Mouse (Mus musculus): Measurements from ENCODE around the gene Eipr1. TPM values are rescaled to one million over a fixed set of nuclear protein-coding genes. Genes with fewer than 3 reads are reported as not detected.

The Eipr1 gene
- polyA plus RNA-seq, 1 experiment from 2014 or later, result 77.3 TPM

- peak overlapping the region; percentile 49; the same call in 1 of the 2 replicates for H3K27ac ChIP-seq (ENCODE audit: low read depth, low read length)
Observed at GRCm38 (mm10) chr12:28750876-28751275, 727 bp upstream of the Eipr1 start.

GRCm38 (mm10) chr12:28756019-28756418 lies 4.4 kb downstream of the Eipr1 start:
- Histone ChIP-seq H3K9ac (replicated peaks; ENCODE audit: low read depth, low read length) (no peak overlapping the region), H3K27ac (ENCODE audit: low read depth, low read length) (no peak overlapping the region), H3K36me3 (ENCODE audit: control insufficient read depth, insufficient read depth, low read length) (0 out of 2 replicates have a peak, but pooled peaks cover 2% of the 10 kb centered on the region), H3K9me3 (ENCODE audit: control insufficient read depth, low read length) (no peaks in the 10 kb centered on the region), H3K4me2 (ENCODE audit: low read depth, low read length) (no peak overlapping the region), H3K4me1 (ENCODE audit: control insufficient read depth, insufficient read depth, low read length) (peaks cover 14% of the 10 kb centered on the region), H3K4me3 (ENCODE audit: low read depth, low read length) (no peak overlapping the region), H3K27me3 (ENCODE audit: control insufficient read depth, insufficient read depth, low read length) (no peaks in the 10 kb centered on the region)
- WGBS, result 83% methylated on average over 4 of the region's 4 CpGs
- no peak for ATAC-seq (ENCODE audit: low read depth)

More at GRCm38 (mm10) chr12:28750876-28751275, 727 bp upstream of the Eipr1 start:
- peak overlapping the region; percentile 81 for H3K4me3 ChIP-seq (ENCODE audit: low read depth, low read length)
- peaks cover 22% of the 10 kb centered on the region for H3K4me1 ChIP-seq (ENCODE audit: control insufficient read depth, insufficient read depth, low read length)
- no peaks in the 10 kb centered on the region for H3K9me3 ChIP-seq (ENCODE audit: control insufficient read depth, low read length)
- H3K4me2 ChIP-seq (ENCODE audit: low read depth, low read length), result peak overlapping the region; percentile 64; the same call in 1 of the 2 replicates
- H3K27me3 ChIP-seq (ENCODE audit: control insufficient read depth, insufficient read depth, low read length), result no peaks in the 10 kb centered on the region
- 96% methylated on average over 5 of the region's 5 CpGs for WGBS
- H3K36me3 ChIP-seq (ENCODE audit: control insufficient read depth, insufficient read depth, low read length), result peaks cover 11% of the 10 kb centered on the region; the same call in 1 of the 2 replicates
- ATAC-seq (ENCODE audit: low read depth), result no peak
- no peak overlapping the region for H3K9ac ChIP-seq (replicated peaks; ENCODE audit: low read depth, low read length)

GRCm38 (mm10) chr12:28769953-28770352 lies 18.4 kb downstream of the Eipr1 start:
- WGBS, result 95% methylated on average over 7 of the region's 7 CpGs

DNA sequence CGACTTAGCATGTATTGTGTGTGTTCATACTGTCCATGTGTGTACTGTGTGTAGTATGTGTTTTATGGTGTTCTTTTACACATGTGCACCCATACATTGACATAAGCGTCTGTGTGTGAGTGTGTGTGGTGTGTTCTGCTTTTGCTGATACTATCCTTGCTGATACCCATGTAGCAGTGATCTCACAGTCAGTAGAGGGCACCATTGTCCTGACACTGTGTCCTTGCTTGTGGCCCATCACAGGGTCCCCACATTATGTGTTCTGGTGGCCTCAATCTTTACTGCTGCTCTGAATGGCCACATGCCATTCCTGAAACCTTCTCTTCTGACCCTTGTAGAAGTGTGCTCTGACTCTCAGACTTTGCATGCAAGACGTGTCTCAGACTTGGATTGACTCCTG lies 22.2 kb downstream of the Eipr1 start:
- WGBS, result 79% methylated on average over 3 of the region's 3 CpGs
- Histone ChIP-seq H3K27ac (ENCODE audit: low read depth, low read length) (no peak overlapping the region), H3K4me1 (ENCODE audit: control insufficient read depth, insufficient read depth, low read length) (peaks cover 7% of the 10 kb centered on the region; the same call in 1 of the 2 replicates)

More at GRCm38 (mm10) chr12:28769953-28770352, 18.4 kb downstream of the Eipr1 start:
- Histone ChIP-seq H3K9ac (replicated peaks; ENCODE audit: low read depth, low read length) (no peak overlapping the region), H3K27ac (ENCODE audit: low read depth, low read length) (no peak overlapping the region), H3K4me1 (ENCODE audit: control insufficient read depth, insufficient read depth, low read length) (no peaks in the 10 kb centered on the region), H3K4me3 (ENCODE audit: low read depth, low read length) (no peak overlapping the region), H3K27me3 (ENCODE audit: control insufficient read depth, insufficient read depth, low read length) (no peaks in the 10 kb centered on the region), H3K4me2 (ENCODE audit: low read depth, low read length) (no peak overlapping the region), H3K36me3 (ENCODE audit: control insufficient read depth, insufficient read depth, low read length) (no peaks in the 10 kb centered on the region), H3K9me3 (ENCODE audit: control insufficient read depth, low read length) (no peaks in the 10 kb centered on the region)
- no peak for ATAC-seq (ENCODE audit: low read depth)

GRCm38 (mm10) chr12:28775120-28775519 lies 23.5 kb downstream of the Eipr1 start:
- WGBS, result 22% methylated on average over 8 of the region's 8 CpGs
- ATAC-seq (ENCODE audit: low read depth), result no peak
- 0 out of 2 replicates have a peak overlapping the region, but pooled peaks have one; percentile 11 for H3K9ac ChIP-seq (replicated peaks; ENCODE audit: low read depth, low read length)
- H3K36me3 ChIP-seq (ENCODE audit: control insufficient read depth, insufficient read depth, low read length), result no peaks in the 10 kb centered on the region
- H3K9me3 ChIP-seq (ENCODE audit: control insufficient read depth, low read length), result no peaks in the 10 kb centered on the region
- no peak overlapping the region for H3K4me3 ChIP-seq (ENCODE audit: low read depth, low read length)
- no peaks in the 10 kb centered on the region for H3K27me3 ChIP-seq (ENCODE audit: control insufficient read depth, insufficient read depth, low read length)
- H3K4me1 ChIP-seq (ENCODE audit: control insufficient read depth, insufficient read depth, low read length), result peaks cover 11% of the 10 kb centered on the region
- H3K27ac ChIP-seq (ENCODE audit: low read depth, low read length), result no peak overlapping the region
- no peak overlapping the region for H3K4me2 ChIP-seq (ENCODE audit: low read depth, low read length)

More for the DNA sequence above, 22.2 kb downstream of the Eipr1 start:
- no peak overlapping the region for H3K4me3 ChIP-seq (ENCODE audit: low read depth, low read length)
- H3K36me3 ChIP-seq (ENCODE audit: control insufficient read depth, insufficient read depth, low read length), result no peaks in the 10 kb centered on the region
- no peaks in the 10 kb centered on the region for H3K27me3 ChIP-seq (ENCODE audit: control insufficient read depth, insufficient read depth, low read length)
- H3K4me2 ChIP-seq (ENCODE audit: low read depth, low read length), result no peak overlapping the region
- ATAC-seq (ENCODE audit: low read depth), result no peak
- no peaks in the 10 kb centered on the region for H3K9me3 ChIP-seq (ENCODE audit: control insufficient read depth, low read length)
- H3K9ac ChIP-seq (replicated peaks; ENCODE audit: low read depth, low read length), result no peak overlapping the region

GRCm38 (mm10) chr12:28775627-28776026 lies 24.0 kb downstream of the Eipr1 start:
- no peak overlapping the region for H3K4me2 ChIP-seq (ENCODE audit: low read depth, low read length)
- ATAC-seq (ENCODE audit: low read depth), result no peak
- H3K27me3 ChIP-seq (ENCODE audit: control insufficient read depth, insufficient read depth, low read length), result no peaks in the 10 kb centered on the region
- H3K9me3 ChIP-seq (ENCODE audit: control insufficient read depth, low read length), result no peaks in the 10 kb centered on the region
- H3K4me3 ChIP-seq (ENCODE audit: low read depth, low read length), result no peak overlapping the region
- H3K4me1 ChIP-seq (ENCODE audit: control insufficient read depth, insufficient read depth, low read length), result peaks cover 14% of the 10 kb centered on the region
- H3K36me3 ChIP-seq (ENCODE audit: control insufficient read depth, insufficient read depth, low read length), result no peaks in the 10 kb centered on the region
- H3K9ac ChIP-seq (replicated peaks; ENCODE audit: low read depth, low read length), result 0 out of 2 replicates have a peak overlapping the region, but pooled peaks have one; percentile 11
- WGBS, result 89% methylated on average over 6 of the region's 6 CpGs
- H3K27ac ChIP-seq (ENCODE audit: low read depth, low read length), result no peak overlapping the region

DNA sequence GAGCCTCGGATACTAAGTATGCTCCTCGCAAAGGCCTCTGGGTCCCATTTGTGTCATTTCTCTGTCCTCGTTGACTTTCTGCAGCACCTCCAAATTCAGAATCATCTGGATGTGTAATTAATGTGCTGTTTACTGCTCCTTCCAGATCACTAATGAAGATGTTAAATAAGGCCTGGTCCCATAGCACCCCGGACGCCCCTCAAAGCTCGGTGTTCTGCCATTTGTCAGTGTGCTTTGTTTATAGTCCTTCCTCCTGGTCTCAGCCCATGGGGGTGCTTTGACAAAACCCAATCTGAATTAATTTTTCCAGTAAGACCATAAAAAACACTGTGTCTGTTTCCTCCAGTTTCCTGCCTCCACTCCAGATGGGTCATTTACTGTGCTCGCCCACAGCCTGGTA lies 28.6 kb downstream of the Eipr1 start:
- H3K4me1 ChIP-seq (ENCODE audit: control insufficient read depth, insufficient read depth, low read length), result peaks cover 37% of the 10 kb centered on the region
- no peak overlapping the region for H3K4me3 ChIP-seq (ENCODE audit: low read depth, low read length)
- WGBS, result 29% methylated on average over 7 of the region's 7 CpGs
- no peaks in the 10 kb centered on the region for H3K27me3 ChIP-seq (ENCODE audit: control insufficient read depth, insufficient read depth, low read length)
- ATAC-seq (ENCODE audit: low read depth), result peak; percentile 75
- H3K4me2 ChIP-seq (ENCODE audit: low read depth, low read length), result no peak overlapping the region
- H3K36me3 ChIP-seq (ENCODE audit: control insufficient read depth, insufficient read depth, low read length), result no peaks in the 10 kb centered on the region
- H3K9me3 ChIP-seq (ENCODE audit: control insufficient read depth, low read length), result no peaks in the 10 kb centered on the region
- no peak overlapping the region for H3K9ac ChIP-seq (replicated peaks; ENCODE audit: low read depth, low read length)
- H3K27ac ChIP-seq (ENCODE audit: low read depth, low read length), result 0 out of 2 replicates have a peak overlapping the region, but pooled peaks have one; percentile 52

DNA sequence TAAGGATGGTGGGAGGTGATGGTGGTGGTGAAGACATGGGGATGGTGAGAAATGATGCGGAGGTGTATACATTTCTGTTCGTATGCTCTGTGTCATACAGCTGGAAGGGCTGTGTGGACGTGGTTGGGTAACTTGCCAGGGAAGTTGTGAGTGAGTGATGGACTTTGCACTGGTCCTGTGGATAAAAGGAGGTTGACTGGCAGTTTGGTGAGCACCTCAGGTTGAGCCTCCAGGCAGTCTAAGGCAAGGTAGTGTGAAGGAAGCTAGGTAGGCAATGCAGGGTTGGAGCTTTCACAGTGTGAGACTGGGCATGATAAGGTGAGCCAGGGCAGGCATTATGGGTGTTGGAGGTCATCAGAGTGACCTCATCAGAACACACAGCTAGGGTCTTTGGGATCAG lies 31.0 kb downstream of the Eipr1 start:
- H3K9me3 ChIP-seq (ENCODE audit: control insufficient read depth, low read length), result no peaks in the 10 kb centered on the region
- no peaks in the 10 kb centered on the region for H3K36me3 ChIP-seq (ENCODE audit: control insufficient read depth, insufficient read depth, low read length)
- no peak overlapping the region for H3K4me2 ChIP-seq (ENCODE audit: low read depth, low read length)
- H3K4me1 ChIP-seq (ENCODE audit: control insufficient read depth, insufficient read depth, low read length), result peaks cover 32% of the 10 kb centered on the region
- no peak overlapping the region for H3K4me3 ChIP-seq (ENCODE audit: low read depth, low read length)
- no peak for ATAC-seq (ENCODE audit: low read depth)
- no peaks in the 10 kb centered on the region for H3K27me3 ChIP-seq (ENCODE audit: control insufficient read depth, insufficient read depth, low read length)
- no peak overlapping the region for H3K27ac ChIP-seq (ENCODE audit: low read depth, low read length)
- H3K9ac ChIP-seq (replicated peaks; ENCODE audit: low read depth, low read length), result no peak overlapping the region
- WGBS, result 93% methylated on average over 3 of the region's 3 CpGs

DNA sequence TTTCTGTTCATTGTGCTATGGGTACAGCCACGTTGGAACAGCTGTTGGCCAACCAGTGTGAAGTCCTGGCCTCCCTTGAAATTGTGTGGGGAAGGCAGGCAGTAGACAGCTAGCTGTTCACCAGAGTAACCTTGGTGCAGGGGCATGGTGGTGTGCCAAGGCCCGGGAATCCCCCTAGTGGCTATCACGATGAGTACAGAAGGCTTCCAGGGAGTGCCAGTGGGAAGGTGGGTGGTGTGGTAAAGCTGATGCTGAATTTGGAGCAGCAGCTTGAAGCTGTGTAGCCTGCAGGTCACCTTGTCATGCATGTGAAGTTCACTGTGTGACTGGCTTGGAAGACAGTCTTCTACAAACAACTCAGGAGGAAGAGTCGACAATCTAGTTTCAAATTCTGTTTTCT lies 32.8 kb downstream of the Eipr1 start:
- peak; percentile 57; the same call in 1 of the 2 replicates for ATAC-seq (ENCODE audit: low read depth)
- H3K36me3 ChIP-seq (ENCODE audit: control insufficient read depth, insufficient read depth, low read length), result no peaks in the 10 kb centered on the region
- H3K4me1 ChIP-seq (ENCODE audit: control insufficient read depth, insufficient read depth, low read length), result peaks cover 32% of the 10 kb centered on the region
- no peak overlapping the region for H3K4me3 ChIP-seq (ENCODE audit: low read depth, low read length)
- no peak overlapping the region for H3K9ac ChIP-seq (replicated peaks; ENCODE audit: low read depth, low read length)
- no peak overlapping the region for H3K4me2 ChIP-seq (ENCODE audit: low read depth, low read length)
- H3K27me3 ChIP-seq (ENCODE audit: control insufficient read depth, insufficient read depth, low read length), result no peaks in the 10 kb centered on the region
- peak overlapping the region; percentile 34; the same call in 1 of the 2 replicates for H3K27ac ChIP-seq (ENCODE audit: low read depth, low read length)
- H3K9me3 ChIP-seq (ENCODE audit: control insufficient read depth, low read length), result no peaks in the 10 kb centered on the region
- 35% methylated on average over 4 of the region's 4 CpGs for WGBS

Data from neural tube, embryonic 14.5 days (tissue).